Mouse (Mus musculus): ENCODE measurements around the gene Hist1h2bq.
"Not testable (repeated sequence)": the region's sequence is repeated elsewhere in the genome, so short reads cannot be mapped to it uniquely, and the experiment has no call there.

The Hist1h2bq gene

GRCm38 (mm10) chr13:21787760-21788593 is 22.0 kb downstream of the Hist1h2bq start:
- ATAC-seq (ENCODE audit: low TSS enrichment): no peak

DNA sequence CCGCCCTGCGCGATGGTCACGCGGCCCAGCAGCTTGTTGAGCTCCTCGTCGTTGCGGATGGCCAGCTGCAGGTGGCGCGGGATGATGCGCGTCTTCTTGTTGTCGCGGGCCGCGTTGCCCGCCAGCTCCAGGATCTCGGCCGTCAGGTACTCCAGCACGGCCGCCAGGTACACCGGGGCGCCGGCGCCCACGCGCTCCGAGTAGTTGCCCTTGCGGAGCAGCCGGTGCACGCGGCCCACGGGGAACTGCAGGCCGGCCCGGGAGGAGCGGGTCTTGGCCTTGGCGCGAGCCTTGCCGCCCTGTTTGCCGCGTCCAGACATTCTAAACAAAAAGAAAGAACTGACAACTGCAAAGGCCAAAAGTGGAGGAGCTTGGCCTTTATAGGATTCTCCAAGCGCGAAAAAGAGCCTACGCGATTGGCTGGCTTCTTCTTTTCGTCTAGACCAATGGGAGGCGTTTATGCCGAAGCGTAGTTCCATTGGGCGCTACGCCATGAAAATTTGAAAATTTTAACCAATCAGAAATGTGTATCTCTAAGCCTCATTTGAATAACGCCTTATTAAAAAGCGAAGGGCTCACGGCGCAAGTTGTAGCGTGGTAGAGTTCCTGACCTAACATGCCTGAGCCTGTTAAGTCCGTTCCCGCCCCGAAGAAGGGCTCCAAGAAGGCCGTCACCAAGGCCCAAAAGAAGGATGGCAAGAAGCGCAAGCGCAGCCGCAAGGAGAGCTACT is 22.9 kb downstream of the Hist1h2bq start, which contains the start of the genes Hist1h2an and Hist1h2bp:
Gene Hist1h2an (minus strand): TSS at position 320 of the 731 bp plus-strand sequence.
Gene Hist1h2bp (plus strand): TSS at position 563 of the 731 bp plus-strand sequence.
- ATAC-seq (ENCODE audit: low TSS enrichment): peak; percentile 97

DNA sequence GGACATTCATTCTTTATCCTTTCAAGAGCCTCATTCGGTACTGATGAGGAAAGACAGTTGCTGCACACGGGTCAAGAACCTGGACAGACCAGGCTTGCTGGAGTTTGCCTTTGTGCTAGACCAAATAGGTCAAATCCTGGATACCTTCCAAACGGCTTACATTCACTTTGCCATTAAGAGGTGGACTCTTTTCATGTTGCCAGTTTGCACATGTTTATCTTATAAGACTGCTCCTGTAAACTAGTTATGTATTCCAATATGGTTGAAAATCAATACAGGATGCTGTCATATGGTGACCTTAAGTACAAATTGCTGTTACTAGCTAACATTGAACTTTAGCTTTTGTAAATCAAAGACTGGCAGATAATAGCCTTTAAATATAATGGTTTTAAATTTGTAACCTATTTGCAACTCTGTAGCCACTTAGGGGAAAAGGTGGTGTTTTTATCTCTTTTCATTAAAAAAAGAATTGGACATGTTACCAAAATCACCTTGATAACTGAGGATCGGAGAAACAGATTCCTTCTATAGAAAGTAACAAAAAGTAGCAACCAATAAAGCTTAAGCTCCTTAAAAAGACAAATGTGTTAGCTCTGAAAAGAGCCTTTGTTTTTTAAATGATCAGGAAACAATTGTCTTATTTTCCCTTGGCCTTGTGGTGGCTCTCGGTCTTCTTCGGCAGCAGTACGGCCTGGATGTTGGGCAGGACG is 23.7 kb downstream of the Hist1h2bq start:
- no peak for ATAC-seq (ENCODE audit: low TSS enrichment)

- no peak for ATAC-seq (ENCODE audit: low TSS enrichment)
Observed at GRCm38 (mm10) chr13:21784311-21784710, 25.7 kb downstream of the Hist1h2bq start.

- no peak for ATAC-seq (ENCODE audit: low TSS enrichment)
Observed at GRCm38 (mm10) chr13:21783734-21784161, 26.2 kb downstream of the Hist1h2bq start.

GRCm38 (mm10) chr13:21783255-21783617 is 26.8 kb downstream of the Hist1h2bq start, which contains the start of gene Hist1h3i:
Gene Hist1h3i (minus strand): TSS chr13:21783370.
- ATAC-seq (ENCODE audit: low TSS enrichment): peak; percentile 75

DNA sequence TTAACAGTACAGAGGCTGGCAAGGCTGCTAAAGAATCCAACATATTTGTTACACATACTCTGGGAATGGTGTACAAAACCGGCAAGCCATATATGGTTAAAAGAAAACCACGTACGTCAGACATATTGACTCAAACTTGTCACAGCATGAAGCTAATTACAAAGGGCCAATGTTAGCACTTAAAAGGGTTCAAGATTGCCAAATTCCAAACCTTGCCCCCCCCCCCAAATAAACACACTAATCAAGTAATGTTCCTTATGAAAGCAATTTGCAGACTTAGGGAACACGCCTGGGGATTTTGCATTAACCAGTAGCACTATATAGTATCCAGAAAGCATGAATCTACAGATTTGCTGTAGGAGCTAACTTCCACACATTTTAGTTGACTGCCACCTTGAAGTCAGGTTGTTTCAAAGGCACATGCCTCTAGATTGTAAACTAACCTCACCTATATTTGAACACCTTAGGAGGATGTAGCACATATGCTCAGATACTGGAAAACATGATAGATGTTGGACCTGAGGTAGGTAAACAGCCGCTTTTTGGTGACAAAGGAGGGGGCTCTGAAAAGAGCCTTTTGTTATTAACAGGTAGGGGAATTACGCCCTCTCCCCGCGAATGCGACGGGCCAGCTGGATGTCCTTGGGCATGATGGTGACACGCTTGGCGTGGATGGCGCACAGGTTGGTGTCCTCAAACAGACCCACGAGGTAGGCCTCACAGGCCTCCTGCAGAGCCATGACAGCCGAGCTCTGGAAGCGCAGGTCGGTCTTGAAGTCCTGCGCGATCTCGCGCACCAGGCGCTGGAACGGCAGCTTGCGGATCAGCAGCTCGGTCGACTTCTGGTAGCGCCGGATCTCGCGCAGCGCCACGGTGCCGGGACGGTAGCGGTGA is 27.4 kb downstream of the Hist1h2bq start:
- not testable (repeated sequence) for ATAC-seq (ENCODE audit: low TSS enrichment)

- ATAC-seq (ENCODE audit: low TSS enrichment): no peak
Observed at GRCm38 (mm10) chr13:21781639-21782038, 28.4 kb downstream of the Hist1h2bq start.

GRCm38 (mm10) chr13:21781021-21781555 is 28.9 kb downstream of the Hist1h2bq start:
- no peak for ATAC-seq (ENCODE audit: low TSS enrichment)

DNA sequence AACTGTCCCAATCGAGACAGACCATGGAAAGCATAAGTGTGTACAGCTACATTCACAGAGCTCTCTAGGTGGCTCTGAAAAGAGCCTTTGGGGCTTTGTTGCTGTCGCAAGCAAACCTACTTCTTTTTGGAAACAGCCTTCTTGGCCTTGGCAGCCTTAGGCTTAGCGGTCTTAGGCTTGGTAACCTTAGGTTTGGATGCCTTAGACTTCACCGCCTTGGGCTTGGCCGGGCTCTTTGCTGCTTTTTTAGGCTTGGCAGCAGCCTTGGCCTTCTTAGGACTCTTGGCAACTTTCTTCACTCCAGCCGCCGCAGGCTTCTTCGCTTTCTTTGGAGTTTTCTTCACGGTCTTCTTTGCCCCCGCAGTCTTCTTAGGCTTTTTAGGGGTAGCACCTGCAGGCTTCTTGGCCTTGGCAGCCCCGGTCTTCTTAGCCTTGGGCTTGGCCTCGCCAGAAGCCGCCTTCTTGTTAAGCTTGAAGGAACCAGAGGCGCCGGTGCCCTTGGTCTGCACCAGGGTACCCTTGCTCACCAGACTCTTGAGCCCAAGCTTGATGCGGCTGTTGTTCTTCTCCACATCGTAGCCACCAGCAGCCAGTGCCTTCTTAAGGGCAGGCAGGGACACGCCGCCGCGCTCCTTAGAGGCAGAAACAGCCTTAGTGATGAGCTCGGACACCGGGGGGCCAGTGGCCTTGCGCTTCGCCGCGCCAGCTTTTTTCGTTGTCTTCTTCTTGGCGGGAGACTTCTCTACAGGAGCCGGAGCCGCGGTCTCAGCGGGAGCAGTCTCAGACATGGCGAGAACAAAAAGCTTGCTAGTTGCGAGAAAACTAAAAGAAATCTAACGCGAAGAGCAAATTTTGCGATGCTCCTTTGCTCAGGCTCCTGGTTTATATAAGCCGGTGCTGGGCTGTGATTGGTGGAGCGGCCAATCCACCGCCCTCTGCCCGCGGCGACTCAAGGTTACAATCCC is 29.9 kb downstream of the Hist1h2bq start, which contains the start of gene Hist1h1b:
Gene Hist1h1b (minus strand): TSS at position 859 of the 965 bp plus-strand sequence.
- ATAC-seq (ENCODE audit: low TSS enrichment): peak; percentile 66

- peak; percentile 92 for ATAC-seq (ENCODE audit: low TSS enrichment)
Observed at GRCm38 (mm10) chr13:21778814-21779766, 30.9 kb downstream of the Hist1h2bq start.

Data from frontal cortex, adult (tissue).